Mouse (Mus musculus) forebrain, embryonic 11.5 days (tissue): ENCODE results near the gene 1110002E22Rik. TPM values are rescaled to one million over a fixed set of nuclear protein-coding genes. Genes with fewer than 3 reads are reported as not detected.

Experiments
- ATAC-seq: fragments of 200-750 bp; cut with Nextera tagmentation; replicated peaks from 2 replicates; pipeline ENCODE4 v1.8.0; 2017; ENCODE audit warnings: moderate TSS enrichment; ENCODE audit not compliant: low FRiP score
- DNase-seq: peaks from one replicate; pipeline ENCODE4 v3.0.0-alpha.2; 2017; ENCODE audit warnings: low spot score
- H3K27ac ChIP-seq: fragments of 300-500 bp; sonication (generic); 2 replicates; pipeline ENCODE4 v1.5.1; 2014; ENCODE audit warnings: low read depth, low read length
- H3K27me3 ChIP-seq: fragments of 300-500 bp; sonication (generic); 2 replicates; pipeline ENCODE4 v1.6.1; 2014; ENCODE audit warnings: mild to moderate bottlenecking, low read length, mixed read lengths; ENCODE audit not compliant: control insufficient read depth, insufficient read depth
- H3K36me3 ChIP-seq: fragments of 300-500 bp; sonication (generic); 2 replicates; pipeline ENCODE4 v1.6.1; 2014; ENCODE audit warnings: mild to moderate bottlenecking, low read length, moderate library complexity, mixed read lengths; ENCODE audit not compliant: control insufficient read depth, insufficient read depth
- H3K4me1 ChIP-seq: fragments of 300-500 bp; sonication (generic); replicated peaks from 2 replicates; pipeline ENCODE4 v1.6.1; 2014; ENCODE audit warnings: low read length, mixed read lengths; ENCODE audit not compliant: control insufficient read depth, insufficient read depth
- H3K4me2 ChIP-seq: fragments of 300-500 bp; sonication (generic); 2 replicates; pipeline ENCODE4 v1.6.1; 2014; ENCODE audit warnings: low read depth, mild to moderate bottlenecking, low read length, moderate library complexity, mixed read lengths; ENCODE audit not compliant: severe bottlenecking
- H3K4me3 ChIP-seq: fragments of 300-500 bp; sonication (generic); 2 replicates; pipeline ENCODE4 v1.5.1; 2014; ENCODE audit warnings: low read depth, low read length
- H3K9ac ChIP-seq: fragments of 300-500 bp; sonication (generic); 2 replicates; pipeline ENCODE4 v1.6.1; 2014; ENCODE audit warnings: low read length
- H3K9me3 ChIP-seq: fragments of 300-500 bp; sonication (generic); 2 replicates; pipeline ENCODE4 v1.6.1; 2016; ENCODE audit warnings: low read length, mixed read lengths; ENCODE audit not compliant: control insufficient read depth
- WGBS: fragments of 180-500 bp; shearing (Covaris S2); extraction: QIAGEN DNeasy Blood & Tissue Kit; methylation state at CpG from one replicate; pipeline ENCODE4 v1.1.7; 2014; 5-methylcytosine and 5-hydroxymethylcytosine counted together
- polyA plus RNA-seq: library from polyadenylated mRNA; unstranded; fragments of >200 nt; fragmentation: Nextera tagmentation; extraction: Ambion mirVana; gene quantifications from 2 replicates; pipeline ENCODE4 v1.2.1, GENCODE M21; 2014

Gene 1110002E22Rik
- polyA plus RNA-seq, 1 experiment from 2014 or later, result not detected

- Histone ChIP-seq H3K9ac (no peak overlapping the region), H3K36me3 (no peaks in the 10 kb centered on the region), H3K4me2 (no peak overlapping the region), H3K27me3 (no peaks in the 10 kb centered on the region), H3K27ac (no peak overlapping the region), H3K4me1 (no peaks in the 10 kb centered on the region), H3K4me3 (no peak overlapping the region), H3K9me3 (no peaks in the 10 kb centered on the region)
- ATAC-seq, result no peak
- 92% methylated on average over 10 of the region's 10 CpGs for WGBS
- DNase-seq, result no peak
These were observed 42.0 kb downstream of the 1110002E22Rik start for GRCm38 (mm10) chr3:138106887-138107286.

GRCm38 (mm10) chr3:138110910-138111782 is 46.3 kb downstream of the 1110002E22Rik start:
- Histone ChIP-seq H3K27me3 (no peaks in the 10 kb centered on the region), H3K36me3 (no peaks in the 10 kb centered on the region), H3K4me1 (no peaks in the 10 kb centered on the region), H3K27ac (no peak overlapping the region), H3K9ac (no peak overlapping the region), H3K4me3 (no peak overlapping the region), H3K4me2 (no peak overlapping the region), H3K9me3 (no peaks in the 10 kb centered on the region)
- 91% methylated on average over 19 of the region's 19 CpGs for WGBS
- no peak for DNase-seq
- no peak for ATAC-seq

GRCm38 (mm10) chr3:138114106-138114505 is 49.3 kb downstream of the 1110002E22Rik start:
- Histone ChIP-seq H3K9ac (no peak overlapping the region), H3K36me3 (no peaks in the 10 kb centered on the region), H3K4me1 (no peaks in the 10 kb centered on the region), H3K27me3 (no peaks in the 10 kb centered on the region), H3K9me3 (no peaks in the 10 kb centered on the region), H3K27ac (no peak overlapping the region), H3K4me3 (no peak overlapping the region), H3K4me2 (no peak overlapping the region)
- 91% methylated on average over 17 of the region's 17 CpGs for WGBS
- ATAC-seq (no peak), DNase-seq (no peak)

- ATAC-seq (no peak), DNase-seq (no peak)
- no peaks in the 10 kb centered on the region for H3K27me3 ChIP-seq
- no peak overlapping the region for H3K27ac ChIP-seq
- no peaks in the 10 kb centered on the region for H3K4me1 ChIP-seq
- no peaks in the 10 kb centered on the region for H3K36me3 ChIP-seq
- H3K4me2 ChIP-seq, result no peak overlapping the region
- no peaks in the 10 kb centered on the region for H3K9me3 ChIP-seq
- H3K4me3 ChIP-seq, result no peak overlapping the region
- WGBS, result 88% methylated on average over 4 of the region's 4 CpGs
- no peak overlapping the region for H3K9ac ChIP-seq
These were observed 52.0 kb downstream of the 1110002E22Rik start for GRCm38 (mm10) chr3:138116871-138117270.

- no peak overlapping the region for H3K9ac ChIP-seq
- no peak overlapping the region for H3K4me2 ChIP-seq
- 76% methylated on average over 6 of the region's 6 CpGs for WGBS
- H3K4me1 ChIP-seq, result no peaks in the 10 kb centered on the region
- no peaks in the 10 kb centered on the region for H3K27me3 ChIP-seq
- ATAC-seq (no peak), DNase-seq (no peak)
- H3K36me3 ChIP-seq, result no peaks in the 10 kb centered on the region
- no peak overlapping the region for H3K27ac ChIP-seq
- no peak overlapping the region for H3K4me3 ChIP-seq
- no peaks in the 10 kb centered on the region for H3K9me3 ChIP-seq
These were observed 53.5 kb downstream of the 1110002E22Rik start for GRCm38 (mm10) chr3:138118392-138118791.

GRCm38 (mm10) chr3:138118831-138119230 is 54.0 kb downstream of the 1110002E22Rik start:
- Histone ChIP-seq H3K9ac (no peak overlapping the region), H3K27me3 (no peaks in the 10 kb centered on the region), H3K4me1 (no peaks in the 10 kb centered on the region), H3K4me2 (no peak overlapping the region), H3K9me3 (no peaks in the 10 kb centered on the region), H3K36me3 (no peaks in the 10 kb centered on the region), H3K4me3 (no peak overlapping the region), H3K27ac (no peak overlapping the region)
- WGBS, result 84% methylated on average over 14 of the region's 14 CpGs
- ATAC-seq (no peak), DNase-seq (no peak)

GRCm38 (mm10) chr3:138119444-138120105 is 54.7 kb downstream of the 1110002E22Rik start:
- no peak overlapping the region for H3K4me2 ChIP-seq
- H3K4me1 ChIP-seq, result no peaks in the 10 kb centered on the region
- no peak overlapping the region for H3K4me3 ChIP-seq
- no peaks in the 10 kb centered on the region for H3K9me3 ChIP-seq
- DNase-seq (no peak), ATAC-seq (no peak)
- H3K27ac ChIP-seq, result no peak overlapping the region
- WGBS, result 95% methylated on average over 16 of the region's 16 CpGs
- H3K27me3 ChIP-seq, result no peaks in the 10 kb centered on the region
- H3K9ac ChIP-seq, result no peak overlapping the region
- no peaks in the 10 kb centered on the region for H3K36me3 ChIP-seq

- no peak for ATAC-seq
These were observed 56.6 kb downstream of the 1110002E22Rik start for GRCm38 (mm10) chr3:138121461-138121860.

More at GRCm38 (mm10) chr3:138121461-138121860, 56.6 kb downstream of the 1110002E22Rik start:
- no peak overlapping the region for H3K27ac ChIP-seq
- no peak for DNase-seq
- no peaks in the 10 kb centered on the region for H3K9me3 ChIP-seq
- H3K4me2 ChIP-seq, result no peak overlapping the region
- no peaks in the 10 kb centered on the region for H3K4me1 ChIP-seq
- H3K36me3 ChIP-seq, result no peaks in the 10 kb centered on the region
- 98% methylated on average over 2 of the region's 2 CpGs for WGBS
- no peak overlapping the region for H3K4me3 ChIP-seq
- H3K27me3 ChIP-seq, result no peaks in the 10 kb centered on the region
- no peak overlapping the region for H3K9ac ChIP-seq
